Mouse (Mus musculus) B cell, adult 2 months (primary cell): ENCODE measurements around the gene Cfap157.

Experiments used
- DNase-seq, 2 experiments: peaks; one replicate each; pipeline ENCODE4 v3.0.0; 2022

Cfap157 gene

DNA sequence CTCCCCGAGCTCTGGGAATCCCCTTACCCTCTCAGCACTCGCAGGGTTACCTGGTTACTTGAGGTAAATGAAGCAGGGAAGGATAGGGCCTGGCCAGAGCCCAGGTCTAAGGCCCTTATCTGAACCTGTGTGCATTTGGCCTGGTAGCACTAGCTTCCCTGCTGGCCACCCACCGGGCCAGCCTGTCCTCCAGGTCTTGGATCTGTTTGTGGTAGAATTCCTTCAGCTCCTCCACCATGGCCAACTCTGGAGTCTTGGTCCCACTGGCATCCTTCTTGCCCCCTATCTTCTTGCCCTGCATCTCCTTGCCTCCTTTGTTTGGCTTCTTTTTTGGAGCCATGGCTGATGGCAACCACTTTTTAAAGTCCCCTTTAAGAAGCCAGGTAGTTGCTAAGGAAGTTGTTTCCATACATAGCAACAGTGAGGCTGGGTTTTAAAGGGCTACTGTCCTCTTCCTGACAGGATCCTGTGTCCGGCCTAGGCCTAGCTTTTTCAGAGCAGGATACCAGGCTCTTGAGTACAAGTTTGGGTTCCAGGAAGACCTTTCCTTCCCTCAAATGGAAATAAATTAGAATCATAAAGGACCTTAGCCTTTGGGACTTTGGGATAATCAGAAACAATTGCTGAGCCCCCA is at the start of gene Cfap157:
Cfap157 (minus strand) TSS at position 381 of the 634 bp plus-strand sequence.
- DNase-seq: no peak

DNA sequence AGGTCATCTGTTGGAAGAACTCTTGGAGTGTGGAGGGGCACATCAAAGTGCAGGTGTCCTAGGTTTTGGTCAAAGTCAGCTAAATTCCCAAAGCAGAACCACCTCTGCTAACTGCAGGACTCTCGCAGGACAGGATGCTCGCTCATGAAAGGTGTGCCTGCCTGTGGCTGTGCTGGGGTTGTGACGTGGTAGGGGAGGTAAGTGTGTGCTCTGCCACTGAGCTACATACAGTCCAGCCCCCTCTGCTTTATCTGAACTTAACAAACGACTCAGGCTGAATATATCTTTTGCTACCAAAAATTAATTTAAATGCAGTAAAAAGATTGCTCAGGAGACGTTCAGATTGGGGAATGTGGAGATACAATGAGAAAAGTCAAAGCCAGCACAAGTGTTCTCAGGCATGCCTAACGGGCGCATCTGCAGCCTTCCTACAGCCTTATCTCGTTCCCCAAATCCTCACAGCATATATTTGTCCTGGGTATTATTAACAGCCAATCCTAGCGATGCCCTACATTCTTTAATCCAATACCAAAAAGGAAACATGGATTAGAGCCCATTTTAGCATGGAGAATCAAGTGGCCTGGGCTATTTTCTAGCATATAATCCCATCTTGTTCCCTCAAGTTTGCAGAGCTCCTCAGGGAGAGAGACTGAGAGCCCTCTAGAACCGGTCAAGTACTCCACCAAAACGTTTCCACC is 44.9 kb upstream of the Cfap157 start:
- DNase-seq: no peak

DNA sequence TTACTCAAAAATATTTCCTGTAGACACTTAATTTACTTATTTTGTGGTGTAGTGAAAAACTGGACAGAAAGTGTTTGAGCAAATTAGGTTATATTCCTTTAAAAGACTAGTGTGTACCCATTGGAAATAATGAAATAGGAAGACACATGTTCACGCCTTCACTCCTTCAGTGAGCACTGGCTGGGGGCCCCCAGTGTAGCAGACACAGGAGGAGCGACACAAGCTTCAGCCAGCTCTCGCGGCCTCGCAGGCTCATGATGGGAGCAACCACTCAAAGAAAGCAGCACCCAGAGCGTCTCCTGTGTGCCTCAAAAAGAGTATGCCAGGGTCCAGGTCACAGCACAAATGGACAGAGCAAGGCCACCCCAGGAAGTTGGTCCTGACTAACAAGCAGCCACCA is 41.6 kb upstream of the Cfap157 start:
- DNase-seq: no peak

DNA sequence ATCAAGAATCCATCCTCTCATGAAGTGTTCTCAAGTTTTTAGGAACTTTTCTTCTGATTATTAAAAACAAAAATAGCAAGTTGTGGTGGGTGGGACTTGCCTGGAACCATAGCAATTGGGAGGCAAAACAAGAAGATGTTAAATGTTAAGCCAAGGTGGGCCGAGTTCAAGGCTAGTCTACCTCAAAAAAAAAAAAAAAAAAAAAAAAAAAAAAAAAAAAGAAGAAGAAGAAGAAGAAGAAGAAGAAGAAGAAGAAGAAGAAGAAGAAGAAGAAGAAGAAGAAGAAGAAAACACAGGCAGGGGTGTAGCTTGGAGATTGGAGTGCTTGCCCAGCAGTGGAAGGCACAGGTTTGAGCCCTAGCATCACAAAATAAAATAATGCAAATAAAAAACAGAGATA is 40.5 kb upstream of the Cfap157 start:
- DNase-seq: no peak

DNA sequence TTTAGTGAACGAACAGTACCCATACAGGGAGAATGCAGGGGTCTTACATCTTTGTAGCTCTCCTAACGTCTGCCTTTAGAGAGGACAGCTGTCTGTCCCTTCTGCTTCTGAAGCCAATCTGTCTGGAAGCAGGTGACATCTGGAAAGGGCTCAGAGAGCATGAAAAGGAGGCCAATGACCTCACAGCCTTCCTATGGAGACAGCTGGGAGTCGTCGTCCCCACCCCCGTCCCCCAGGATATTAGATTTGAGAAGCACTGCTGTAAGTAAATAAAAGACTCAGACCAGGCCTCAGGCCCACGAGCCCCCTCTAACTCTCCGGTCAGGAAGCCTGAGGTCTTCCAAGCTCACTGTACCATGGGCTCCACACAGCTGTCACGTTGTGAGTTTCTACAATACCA is 40.0 kb upstream of the Cfap157 start:
- DNase-seq: peak; percentile 11 to 15

DNA sequence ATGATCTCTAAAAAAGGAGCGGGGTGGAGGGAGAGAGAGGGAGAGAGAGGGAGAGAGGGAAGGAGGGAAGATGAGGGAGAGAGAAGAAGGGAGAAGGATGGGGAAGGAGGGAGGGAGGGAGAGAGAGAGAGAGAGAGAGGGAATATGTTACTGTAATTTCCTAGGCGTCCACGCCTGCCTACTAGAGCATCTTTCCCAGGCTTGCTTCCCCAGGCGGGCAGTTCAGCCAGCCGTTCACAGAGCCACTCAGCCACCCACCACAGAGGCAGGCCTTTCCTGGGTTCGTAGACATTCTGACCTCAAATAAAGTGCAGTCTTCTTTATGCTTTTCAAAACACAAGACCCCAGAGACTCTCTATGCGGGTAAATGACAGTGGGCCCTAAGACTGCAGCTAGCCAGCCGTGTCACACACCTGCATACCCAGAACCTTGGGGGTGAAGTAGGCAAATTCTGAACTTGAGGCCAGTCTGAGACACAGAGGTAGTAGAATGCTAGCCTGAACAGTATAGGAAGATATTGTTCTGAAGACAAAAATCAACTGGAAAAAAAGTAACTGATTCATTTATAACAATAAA is 39.4 kb upstream of the Cfap157 start:
- peak; percentile 26 to 31 for DNase-seq

DNA sequence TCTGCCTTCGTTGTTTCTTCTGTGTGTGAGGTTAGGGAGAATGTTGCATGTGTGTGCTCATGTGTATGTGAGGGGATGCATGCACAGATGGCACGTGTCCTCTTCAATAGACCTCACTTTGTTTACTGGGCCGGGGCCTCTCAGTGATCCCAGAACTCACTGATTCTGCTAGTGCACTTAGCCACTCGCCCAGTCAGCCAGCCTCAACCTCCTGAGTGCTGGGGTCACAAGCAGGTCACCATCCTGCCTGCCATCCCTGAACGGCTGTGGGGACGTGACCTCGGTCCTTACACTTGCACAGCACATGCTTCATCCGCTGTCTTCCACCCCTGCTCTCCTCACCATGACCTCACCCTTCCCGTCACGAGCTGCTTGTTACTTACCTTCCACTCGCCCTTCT is 38.9 kb upstream of the Cfap157 start:
- DNase-seq: peak; percentile 30 to 32

DNA sequence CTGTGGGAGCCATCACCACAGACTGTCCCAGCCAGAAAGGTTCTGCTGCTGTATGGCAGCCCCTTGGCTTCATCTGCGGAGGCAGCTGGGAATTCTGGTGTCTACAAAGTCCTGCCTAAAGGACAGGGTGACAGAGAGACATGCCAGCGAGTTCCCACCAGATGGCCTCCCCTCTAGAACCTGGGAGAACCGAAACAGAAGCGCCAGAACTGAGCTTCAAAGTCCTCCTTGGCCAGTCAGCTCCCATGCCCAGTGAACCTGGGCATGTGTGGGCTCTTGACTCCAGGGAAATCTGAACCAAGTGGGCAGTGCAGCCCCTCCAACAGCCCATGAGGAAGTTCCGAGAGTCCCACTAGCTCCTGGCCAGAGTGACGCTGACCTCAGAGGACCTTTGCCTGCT is 38.4 kb upstream of the Cfap157 start:
- DNase-seq: no peak

DNA sequence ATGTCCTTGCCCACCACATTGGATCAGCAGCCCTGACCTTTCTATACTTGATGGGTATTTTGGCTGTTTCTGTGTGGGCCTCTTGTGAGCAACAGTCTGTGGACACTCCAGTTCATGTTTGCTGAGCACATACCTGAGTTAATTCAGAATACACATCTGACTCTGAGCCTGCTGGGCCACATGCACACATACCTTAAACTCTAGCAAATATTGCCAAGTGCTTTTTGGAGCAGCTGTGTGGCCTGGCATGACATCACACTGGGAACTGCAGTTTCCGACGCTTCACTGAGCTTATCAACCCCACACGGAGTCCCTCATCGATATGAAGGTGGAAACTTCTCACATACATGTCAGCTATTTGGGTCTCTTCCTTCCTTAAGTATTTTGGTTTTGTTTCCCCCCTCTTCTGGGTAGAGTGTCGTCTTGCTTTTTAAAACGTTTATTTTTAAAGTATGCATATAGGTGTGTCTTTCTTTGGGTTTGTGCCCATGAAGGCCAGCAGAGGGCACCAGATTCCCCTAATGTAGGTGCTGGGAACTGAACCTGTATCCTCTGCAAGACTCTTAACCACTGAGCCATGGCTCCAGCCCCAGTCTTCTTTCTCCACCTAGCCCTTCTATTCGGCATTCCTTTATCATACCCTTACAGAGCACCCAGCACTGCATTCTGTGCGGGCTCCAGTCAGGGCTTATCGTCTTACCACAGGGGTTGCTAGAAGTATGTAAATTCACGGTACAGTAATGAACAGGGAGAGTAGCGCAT is 37.0 kb upstream of the Cfap157 start:
- DNase-seq: peak; percentile 65 to 70

DNA sequence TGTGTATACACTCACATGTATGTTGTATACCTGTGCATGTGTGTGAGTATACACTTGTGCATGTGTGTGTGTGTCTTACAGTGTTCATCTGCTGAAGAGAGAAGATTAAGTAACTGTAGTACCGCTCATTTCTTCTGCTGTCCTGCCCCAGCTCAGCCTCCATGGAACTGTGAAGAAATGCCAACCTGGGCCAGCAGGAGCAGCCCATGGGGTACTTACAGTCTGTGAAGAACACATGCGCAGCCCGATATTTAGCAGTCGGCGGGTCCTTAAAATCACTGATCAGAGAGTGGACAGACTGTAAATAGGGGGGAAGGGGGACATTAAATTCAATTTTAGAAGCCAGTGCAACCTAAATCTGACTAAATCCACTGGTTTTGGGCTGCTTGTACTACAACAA is 34.0 kb upstream of the Cfap157 start:
- no peak for DNase-seq

DNA sequence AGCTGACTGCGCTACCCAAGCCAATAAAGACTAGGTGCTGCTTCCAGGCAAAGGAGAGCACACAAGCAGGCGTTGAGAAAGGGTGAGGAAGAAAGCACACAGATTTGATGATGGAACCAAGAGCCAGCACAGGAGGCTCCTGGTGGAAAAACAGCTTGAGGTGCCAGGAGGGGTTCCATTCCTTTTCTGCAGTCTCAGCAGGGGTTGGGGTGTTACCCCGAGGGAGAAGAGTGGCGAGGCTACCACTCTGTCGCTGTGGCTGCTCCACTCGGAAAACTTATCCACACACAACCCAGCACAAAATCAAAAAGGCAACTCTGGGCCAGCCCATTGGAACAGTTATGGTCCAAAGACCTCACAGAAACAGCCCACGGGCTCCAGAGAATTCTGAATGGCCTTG is 33.4 kb upstream of the Cfap157 start:
- DNase-seq: no peak

DNA sequence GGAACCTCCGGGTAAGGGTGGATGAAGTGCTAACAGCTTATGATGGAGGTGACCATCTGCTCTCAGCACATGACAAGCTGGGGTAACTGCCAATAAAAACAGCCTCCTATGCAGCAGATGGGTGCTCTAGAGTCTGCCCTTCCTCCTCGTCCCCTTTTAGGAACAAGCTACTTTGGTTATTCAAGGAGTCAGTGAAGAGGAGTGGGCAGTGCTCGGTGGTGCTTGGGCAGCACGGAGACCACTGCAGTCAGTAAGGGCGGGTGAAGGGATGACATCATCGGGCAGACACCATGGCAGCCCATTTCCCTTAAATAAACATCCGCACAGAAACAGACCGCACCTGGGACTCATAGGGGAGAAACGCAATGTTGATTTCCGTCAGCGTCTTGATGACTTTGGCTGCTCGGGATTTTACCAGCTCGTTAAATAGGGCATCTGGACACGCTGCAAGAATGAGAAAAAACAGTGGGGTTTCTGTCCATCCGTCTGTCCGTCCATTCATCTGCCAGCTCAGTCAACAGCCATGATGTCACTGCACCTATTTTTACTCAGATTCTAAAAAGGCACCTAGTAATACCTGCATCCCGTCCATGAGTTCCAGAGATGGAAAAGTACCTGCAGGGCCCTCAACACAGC is 32.8 kb upstream of the Cfap157 start:
- DNase-seq: no peak

DNA sequence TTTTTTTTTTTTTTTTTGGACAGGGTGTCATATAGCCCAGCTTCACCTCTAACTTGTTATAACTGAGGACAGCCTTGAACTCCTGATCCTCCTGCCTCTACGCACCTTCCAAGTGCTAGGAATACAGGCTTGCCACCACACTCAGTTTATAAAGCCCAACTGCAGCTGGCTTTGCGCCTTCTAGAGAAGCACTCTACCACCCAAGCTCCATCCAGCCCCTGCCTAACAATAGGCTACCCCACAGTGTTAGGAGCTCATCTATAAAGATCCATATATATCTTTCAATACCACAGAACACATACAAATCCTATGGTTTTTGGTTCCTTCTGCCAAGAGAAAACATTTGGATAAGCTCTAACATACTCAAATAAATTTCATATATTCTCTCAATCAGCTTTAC is 32.3 kb upstream of the Cfap157 start:
- DNase-seq: no peak

DNA sequence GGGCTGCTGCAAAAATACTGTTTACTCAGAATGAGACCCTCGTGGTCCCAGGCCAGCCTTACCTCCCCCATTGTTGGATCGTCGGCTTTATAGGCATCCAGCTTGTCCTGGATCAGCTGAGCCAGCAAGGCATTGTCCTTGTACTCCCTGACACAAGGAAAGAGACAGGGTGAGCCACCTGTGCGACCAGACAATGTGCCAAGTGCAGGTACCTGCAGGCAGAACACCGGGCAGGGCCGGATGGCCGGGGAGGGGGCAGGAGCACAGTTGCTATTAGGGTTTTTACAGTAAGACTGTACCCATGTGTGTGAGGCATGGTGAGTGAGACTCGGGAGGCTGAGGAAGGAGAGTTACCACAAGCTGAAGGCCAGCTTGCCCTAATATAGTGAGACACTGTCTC is 27.7 kb upstream of the Cfap157 start:
- DNase-seq: no peak

DNA sequence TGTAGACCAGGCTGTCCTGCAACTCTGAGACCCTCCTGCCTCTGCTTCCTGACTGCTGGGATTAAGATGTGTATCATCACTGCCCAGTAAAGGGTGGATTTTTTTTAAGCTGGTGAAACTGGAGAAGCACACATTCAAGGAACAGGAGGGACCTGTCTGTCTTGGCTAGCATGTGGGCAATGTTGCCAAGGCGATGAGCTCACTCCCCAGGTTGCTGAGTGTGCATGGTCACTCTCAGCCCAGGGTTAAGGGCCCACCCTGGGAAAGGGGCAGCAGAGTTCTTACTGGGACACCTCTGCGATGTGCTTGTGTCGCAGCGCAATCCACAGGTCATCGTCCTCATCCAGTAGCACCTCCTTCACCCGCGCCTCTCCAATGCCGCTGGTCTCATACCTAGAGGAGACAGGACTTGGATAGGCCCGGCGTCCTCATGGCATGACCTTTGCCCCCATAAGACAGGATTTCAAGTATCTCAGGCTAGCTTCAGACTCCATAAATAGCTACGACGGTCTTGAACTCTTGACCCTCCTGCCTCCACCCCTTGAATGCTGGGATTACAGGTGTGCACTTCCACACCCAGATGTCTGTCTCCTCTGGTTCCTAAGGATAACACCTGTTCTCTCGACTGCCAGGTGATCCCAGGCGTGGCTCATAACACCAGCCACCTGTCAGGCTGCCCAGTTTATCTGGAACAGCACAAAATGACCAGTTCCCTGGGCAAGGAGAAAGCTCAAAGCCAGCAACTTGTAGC is 24.8 kb upstream of the Cfap157 start:
- DNase-seq: no peak

DNA sequence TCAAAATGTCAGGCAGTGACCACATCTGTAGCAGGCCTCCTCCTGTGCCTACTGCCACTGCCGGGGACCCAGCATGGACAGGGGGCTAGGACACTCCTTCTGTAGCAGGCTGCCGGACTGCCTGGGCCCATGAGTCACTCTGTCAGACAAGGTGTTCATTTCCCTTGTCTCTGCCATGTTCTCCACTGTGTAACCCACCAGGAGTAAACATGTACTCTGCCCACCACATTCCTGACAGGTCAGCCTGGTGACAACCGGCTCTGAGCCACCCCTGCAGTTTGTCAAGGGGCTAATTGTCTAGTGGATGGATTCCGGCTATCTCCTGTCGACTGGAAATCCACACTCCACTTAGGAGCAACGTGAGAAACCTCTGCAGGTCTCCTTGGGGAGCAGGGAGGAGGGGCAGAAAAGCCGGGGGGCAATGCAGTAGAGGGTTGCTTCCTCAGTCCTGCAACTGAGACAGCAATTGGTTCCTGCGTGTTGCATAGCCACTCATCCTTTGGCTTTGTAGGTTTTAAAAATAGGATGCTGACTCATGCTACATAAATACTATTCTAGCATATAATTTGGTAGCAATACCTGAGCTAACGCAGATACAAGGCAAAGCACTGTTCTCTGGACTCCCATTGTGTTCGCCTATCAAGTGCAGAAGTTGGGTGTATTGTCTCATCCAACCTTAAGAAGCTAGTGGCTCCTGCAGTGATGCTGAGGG is 14.2 kb upstream of the Cfap157 start:
- DNase-seq: no peak

DNA sequence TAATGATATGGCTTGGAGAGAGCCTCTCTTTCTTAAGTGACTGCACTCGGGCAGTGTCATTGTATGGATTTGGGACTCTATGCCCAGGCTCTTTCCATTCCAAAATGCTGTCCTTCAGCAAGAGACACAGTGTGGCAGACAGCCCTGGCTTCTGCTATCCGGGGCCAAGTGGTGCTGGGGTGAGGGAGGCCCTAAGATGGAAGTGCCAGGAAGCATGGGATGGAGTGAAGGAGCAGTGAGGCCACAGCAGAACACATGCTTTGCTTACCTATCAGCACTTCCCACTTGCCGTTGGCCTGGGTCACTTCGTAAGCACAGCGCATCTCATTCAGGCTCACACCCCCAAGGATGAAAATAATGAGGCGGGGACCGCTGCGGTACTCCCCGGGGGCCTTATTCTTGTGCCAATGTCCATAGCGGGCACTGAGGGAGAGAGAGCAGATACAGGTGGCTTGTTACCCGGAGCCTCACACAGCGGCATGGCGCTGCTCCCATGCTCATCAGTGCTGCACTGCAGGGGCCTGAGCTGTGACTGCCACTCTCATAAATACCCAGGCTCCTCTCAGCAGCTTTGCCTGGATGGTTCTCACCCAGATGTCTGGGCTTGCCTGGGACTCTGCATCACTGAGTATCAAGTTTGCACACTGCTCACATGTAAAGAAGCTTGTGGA is 11.7 kb upstream of the Cfap157 start:
- DNase-seq: no peak

DNA sequence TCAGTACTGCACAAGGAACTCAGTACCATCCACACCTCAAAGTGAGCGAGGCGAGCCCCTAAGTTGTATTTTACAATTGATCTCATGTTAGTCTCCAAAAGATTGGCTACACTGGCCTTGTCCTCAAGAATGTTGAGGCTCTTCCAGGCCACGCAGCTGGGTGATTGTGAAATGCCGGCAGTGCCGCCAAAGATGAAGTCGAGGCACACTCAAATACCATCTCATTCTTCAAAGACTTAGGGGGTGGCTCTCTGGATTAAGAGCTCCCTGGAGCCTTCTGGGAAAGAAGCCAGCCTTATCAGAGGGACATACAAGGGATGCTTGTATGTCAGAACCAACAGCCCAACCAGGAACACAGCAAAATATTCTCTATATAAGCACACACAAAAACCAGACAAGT is 7.1 kb upstream of the Cfap157 start:
- no peak for DNase-seq

DNA sequence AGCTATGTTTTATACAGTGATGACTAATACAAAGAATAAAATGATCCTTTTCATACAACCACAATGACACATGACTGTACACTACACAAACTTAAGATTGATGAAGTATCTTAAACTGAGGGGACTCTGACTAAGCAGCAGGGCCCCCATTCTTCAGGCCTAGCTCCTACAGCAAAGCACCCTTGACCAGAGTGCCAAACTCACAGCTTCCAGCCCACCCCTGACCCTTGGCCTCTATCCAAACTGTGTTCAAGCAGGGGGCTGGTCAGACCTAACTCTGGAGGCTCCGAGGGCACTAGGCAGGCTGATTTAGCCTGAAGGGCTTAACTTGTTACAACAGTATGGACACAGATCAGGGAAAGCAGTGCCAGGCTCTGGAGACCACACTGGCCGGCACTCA is 4.4 kb upstream of the Cfap157 start:
- DNase-seq: no peak

DNA sequence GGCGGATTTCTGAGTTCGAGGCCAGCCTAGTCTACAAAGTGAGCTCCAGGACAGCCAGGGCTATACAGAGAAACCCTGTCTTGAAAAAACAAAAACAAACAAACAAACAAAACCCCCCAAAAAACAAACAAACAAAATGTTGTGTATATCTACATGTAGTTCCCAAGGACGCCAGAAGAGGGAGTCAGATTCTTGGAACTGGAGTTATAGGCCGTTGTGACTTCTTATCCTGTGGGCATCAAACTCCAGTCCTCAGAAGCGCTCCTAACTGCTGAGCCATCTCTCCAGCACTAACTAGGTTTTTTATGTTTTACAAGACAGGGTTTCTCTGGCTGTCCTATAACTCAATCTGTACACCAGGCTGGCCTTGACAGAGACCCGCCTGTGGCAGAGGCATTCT is 2.9 kb upstream of the Cfap157 start:
- DNase-seq: peak; percentile 34 to 44

DNA sequence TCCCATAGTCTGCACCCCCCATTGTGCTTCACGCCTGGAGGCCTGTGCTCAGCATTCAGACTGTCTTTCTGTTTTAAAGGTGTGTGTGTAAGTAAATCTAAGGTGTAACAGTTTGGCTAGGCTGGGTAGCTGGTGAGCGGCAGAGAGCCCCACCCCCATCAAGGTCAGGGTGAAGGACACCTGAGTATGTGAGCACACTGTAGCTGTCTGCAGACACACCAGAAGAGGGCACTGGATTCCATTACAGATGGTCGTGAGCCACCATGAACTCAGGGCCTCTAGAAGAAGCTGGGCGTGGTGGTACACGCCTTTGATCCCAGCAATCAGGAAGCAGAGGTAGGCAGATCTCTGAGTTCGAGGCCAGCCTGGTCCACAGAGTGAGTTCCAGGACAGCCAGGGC is 2.5 kb downstream of the Cfap157 start:
- no peak for DNase-seq
